Comparison of ENCODE assay signal across 9 mouse cellular contexts in genomic region chr5:107202801-107203559, GRCm38 (mm10).
DNase-seq lines count a peak whose midpoint lies in the region; ATAC-seq and TF ChIP-seq lines count a peak whose summit lies in the region.
"Had no signal": no experiment of that assay in that cellular context is flagged by ENCODE, and none has a peak within 500 bp of the region (broad histone marks: within the 10 kb centered on the region; RNA-seq: fewer than 3 reads in every experiment).

No protein-coding gene starts in this region.

- no peak overlapping the region for H3K4me3 ChIP-seq in heart, embryonic 12.5 days
- no peak overlapping the region for H3K4me3 ChIP-seq in heart, embryonic 16.5 days (ENCODE audit: low read length)
- H3K4me3 ChIP-seq in lung, embryonic 14.5 days (ENCODE audit: low read depth, low read length) = no peak overlapping the region
- H3K4me3 ChIP-seq: hindbrain, embryonic 12.5 days had no signal

- no peak overlapping the region for H3K9ac ChIP-seq in heart, embryonic 12.5 days
- no peak overlapping the region for H3K9ac ChIP-seq in heart, embryonic 16.5 days (ENCODE audit: low read length)
- H3K9ac ChIP-seq in lung, embryonic 14.5 days = no peak overlapping the region
- H3K9ac ChIP-seq: hindbrain, embryonic 12.5 days had no signal

- peaks cover 7% of the 10 kb centered on the region; the same call in 1 of the 2 replicates for H3K36me3 ChIP-seq in heart, embryonic 12.5 days
- H3K36me3 ChIP-seq in heart, embryonic 16.5 days (ENCODE audit: control insufficient read depth, insufficient read depth) = no peaks in the 10 kb centered on the region; the same call in 1 of the 2 replicates
- H3K36me3 ChIP-seq in lung, embryonic 14.5 days (ENCODE audit: insufficient read depth) = no peaks in the 10 kb centered on the region; the same call in 1 of the 2 replicates
- H3K36me3 ChIP-seq: hindbrain, embryonic 12.5 days had no signal

- DNase-seq in heart, postnatal 10 days = no peak
- peak; percentile 50 for DNase-seq in 416B (ENCODE audit: low read depth)
- DNase-seq in lung, embryonic 14.5 days = peak; percentile 84
- no peak for DNase-seq in urinary bladder, postnatal 4 days (ENCODE audit: low spot score in 2 of 2)
- no peak for DNase-seq in urinary bladder, postnatal 14 days (ENCODE audit: low spot score)
- no peak for DNase-seq in spleen, postnatal 4 days (ENCODE audit: low spot score in 2 of 2)

- H3K9me3 ChIP-seq in heart, embryonic 12.5 days (replicated peaks) = no peaks in the 10 kb centered on the region
- H3K9me3 ChIP-seq in heart, embryonic 16.5 days (replicated peaks; ENCODE audit: control insufficient read depth, low read length) = no peaks in the 10 kb centered on the region
- H3K9me3 ChIP-seq in lung, embryonic 14.5 days (ENCODE audit: low read depth, low read length) = no peaks in the 10 kb centered on the region
- H3K9me3 ChIP-seq: hindbrain, embryonic 12.5 days had no signal

- no peak overlapping the region for H3K4me2 ChIP-seq in heart, embryonic 12.5 days
- H3K4me2 ChIP-seq in heart, embryonic 16.5 days (ENCODE audit: low read depth, low read length) = 0 out of 2 replicates have a peak overlapping the region, but pooled peaks have one; percentile 13
- H3K4me2 ChIP-seq in lung, embryonic 14.5 days = peak overlapping the region; percentile 35; the same call in 1 of the 2 replicates
- H3K4me2 ChIP-seq: hindbrain, embryonic 12.5 days had no signal

- H3K4me1 ChIP-seq in heart, embryonic 12.5 days (replicated peaks) = peaks cover 34% of the 10 kb centered on the region
- H3K4me1 ChIP-seq in heart, embryonic 16.5 days (ENCODE audit: control insufficient read depth, insufficient read depth, low read length) = peaks cover 37% of the 10 kb centered on the region
- peaks cover 40% of the 10 kb centered on the region for H3K4me1 ChIP-seq in lung, embryonic 14.5 days (ENCODE audit: insufficient read depth)

- 43% methylated on average over 8 of the region's 8 CpGs for WGBS in heart, embryonic 12.5 days
- WGBS in heart, embryonic 16.5 days = 25% methylated on average over 8 of the region's 8 CpGs
- WGBS in lung, embryonic 14.5 days = 21% methylated on average over 8 of the region's 8 CpGs

- no peak for ATAC-seq in heart, embryonic 12.5 days (ENCODE audit: insufficient number of reproducible peaks, low FRiP score)
- peak; percentile 25; the same call in 1 of the 2 replicates for ATAC-seq in heart, embryonic 16.5 days (replicated peaks; ENCODE audit: extremely low read depth, insufficient read depth, low FRiP score)
- ATAC-seq in lung, embryonic 14.5 days (ENCODE audit: insufficient read depth) = peak; percentile 72

- TF ChIP-seq CTCF in lung, embryonic 14.5 days (IDR thresholded peaks at IDR 0.05; ENCODE audit: low read depth) = no peak

- H3K27ac ChIP-seq in heart, embryonic 12.5 days (ENCODE audit: poor library complexity, severe bottlenecking) = 0 out of 2 replicates have a peak overlapping the region, but pooled peaks have one; percentile 14
- H3K27ac ChIP-seq in heart, embryonic 16.5 days (ENCODE audit: low read length) = peak overlapping the region; percentile 41; the same call in 1 of the 2 replicates
- H3K27ac ChIP-seq in lung, embryonic 14.5 days (ENCODE audit: low read depth) = peak overlapping the region; percentile 92
- H3K27ac ChIP-seq: hindbrain, embryonic 12.5 days had no signal

- H3K27me3 ChIP-seq in heart, embryonic 12.5 days (replicated peaks) = no peaks in the 10 kb centered on the region
- no peaks in the 10 kb centered on the region for H3K27me3 ChIP-seq in heart, embryonic 16.5 days (ENCODE audit: control insufficient read depth, insufficient read depth, low read length)
- no peaks in the 10 kb centered on the region for H3K27me3 ChIP-seq in lung, embryonic 14.5 days (ENCODE audit: insufficient read depth, low read length)
- H3K27me3 ChIP-seq: hindbrain, embryonic 12.5 days had no signal

- intact Hi-C loops in heart, postnatal 10 days (cut with DNase I) = no loop called here

Comparison
In these comparisons a context has a peak if more than half of its experiments do, and no peak if none do; other contexts are left out.
1. H3K27ac ChIP-seq: peak in every context shown above with its lines; median percentile 92 in lung, embryonic 14.5 days; 41 in heart, embryonic 16.5 days; 14 in heart, embryonic 12.5 days.
2. DNase-seq: peak in 416B (single experiment) and lung, embryonic 14.5 days (single experiment); none in heart, postnatal 10 days (0 of 2), urinary bladder, postnatal 4 days (0 of 2), urinary bladder, postnatal 14 days (single experiment) and spleen, postnatal 4 days (0 of 2).